Mouse (Mus musculus): ENCODE results near the gene Ncapd3. TPM values are rescaled to one million over a fixed set of nuclear protein-coding genes. Genes with fewer than 3 reads are reported as not detected.

The Ncapd3 gene
- polyA plus RNA-seq, 2 experiments, result 33.7 to 40.1 TPM

- ATAC-seq (ENCODE audit: insufficient read depth) (no peak), DNase-seq (ENCODE audit: low read depth in 3 of 3, low spot score in 3 of 3) (no peak)
- no peak overlapping the region for H3K27ac ChIP-seq
- no peaks in the 10 kb centered on the region for H3K9me3 ChIP-seq (ENCODE audit: control insufficient read depth, low read length)
- peaks cover 89% of the 10 kb centered on the region for H3K36me3 ChIP-seq (replicated peaks; ENCODE audit: control insufficient read depth, insufficient read depth, low read depth)
- H3K9ac ChIP-seq (replicated peaks), result no peak overlapping the region
- H3K4me2 ChIP-seq (ENCODE audit: low read depth), result no peak overlapping the region
- no peak overlapping the region for H3K4me3 ChIP-seq (ENCODE audit: insufficient read depth in 1 of 2, low read depth in 2 of 2, low read length in 2 of 2)
- no peak for TF ChIP-seq EP300 (IDR thresholded peaks at IDR 0.05; ENCODE audit: low read depth)
- TF ChIP-seq CTCF (IDR thresholded peaks at IDR 0.05; ENCODE audit: low read depth), result no peak
- H3K27me3 ChIP-seq (ENCODE audit: control insufficient read depth, insufficient read depth, low read length), result no peaks in the 10 kb centered on the region
- 87% methylated on average over 13 of the region's 13 CpGs for WGBS (ENCODE audit: insufficient replicate concordance)
- no peaks in the 10 kb centered on the region for H3K4me1 ChIP-seq (replicated peaks; ENCODE audit: control insufficient read depth in 2 of 2, insufficient read depth in 2 of 2, low read length in 1 of 2)
Observed at GRCm38 (mm10) chr9:27090801-27091775, 61.1 kb downstream of the Ncapd3 start.

- Histone ChIP-seq H3K27me3 (ENCODE audit: control insufficient read depth, insufficient read depth, low read length) (no peaks in the 10 kb centered on the region), H3K9ac (replicated peaks) (no peak overlapping the region), H3K9me3 (ENCODE audit: control insufficient read depth, low read length) (no peaks in the 10 kb centered on the region), H3K36me3 (replicated peaks; ENCODE audit: control insufficient read depth, insufficient read depth, low read depth) (peaks cover 83% of the 10 kb centered on the region), H3K27ac (no peak overlapping the region), H3K4me3 (ENCODE audit: insufficient read depth in 1 of 2, low read depth in 2 of 2, low read length in 2 of 2) (no peak overlapping the region), H3K4me1 (replicated peaks; ENCODE audit: control insufficient read depth in 2 of 2, insufficient read depth in 2 of 2, low read length in 1 of 2) (no peaks in the 10 kb centered on the region), H3K4me2 (ENCODE audit: low read depth) (no peak overlapping the region)
- ATAC-seq (ENCODE audit: insufficient read depth) (no peak), DNase-seq (ENCODE audit: low read depth in 3 of 3, low spot score in 3 of 3) (no peak)
- WGBS (ENCODE audit: insufficient replicate concordance), result 84% methylated on average over 6 of the region's 6 CpGs
- no peak for TF ChIP-seq CTCF (IDR thresholded peaks at IDR 0.05; ENCODE audit: low read depth)
- no peak for TF ChIP-seq EP300 (IDR thresholded peaks at IDR 0.05; ENCODE audit: low read depth)
Observed at GRCm38 (mm10) chr9:27092916-27093315, 62.9 kb downstream of the Ncapd3 start.

GRCm38 (mm10) chr9:27098092-27098491, 68.1 kb downstream of the Ncapd3 start:
- H3K27me3 ChIP-seq (ENCODE audit: control insufficient read depth, insufficient read depth, low read length), result no peaks in the 10 kb centered on the region
- no peak for TF ChIP-seq CTCF (IDR thresholded peaks at IDR 0.05; ENCODE audit: low read depth)
- no peak for TF ChIP-seq EP300 (IDR thresholded peaks at IDR 0.05; ENCODE audit: low read depth)
- H3K4me3 ChIP-seq (ENCODE audit: insufficient read depth in 1 of 2, low read depth in 2 of 2, low read length in 2 of 2), result no peak overlapping the region
- no peak overlapping the region for H3K4me2 ChIP-seq (ENCODE audit: low read depth)
- DNase-seq (ENCODE audit: low read depth in 3 of 3, low spot score in 3 of 3), result no peak
- H3K36me3 ChIP-seq (replicated peaks; ENCODE audit: control insufficient read depth, insufficient read depth, low read depth), result peaks cover 35% of the 10 kb centered on the region
- no peak overlapping the region for H3K27ac ChIP-seq
- no peaks in the 10 kb centered on the region for H3K9me3 ChIP-seq (ENCODE audit: control insufficient read depth, low read length)
- 34% methylated on average over 4 of the region's 4 CpGs for WGBS (ENCODE audit: insufficient replicate concordance)
- H3K9ac ChIP-seq (replicated peaks), result no peak overlapping the region
- no peaks in the 10 kb centered on the region; a peak in 1 of 4 replicates for H3K4me1 ChIP-seq (replicated peaks; ENCODE audit: control insufficient read depth in 2 of 2, insufficient read depth in 2 of 2, low read length in 1 of 2)
- ATAC-seq (ENCODE audit: insufficient read depth), result no peak

- H3K27ac ChIP-seq, result no peak overlapping the region
- H3K36me3 ChIP-seq (replicated peaks; ENCODE audit: control insufficient read depth, insufficient read depth, low read depth), result peaks cover 31% of the 10 kb centered on the region
- no peaks in the 10 kb centered on the region; a peak in 1 of 4 replicates for H3K4me1 ChIP-seq (replicated peaks; ENCODE audit: control insufficient read depth in 2 of 2, insufficient read depth in 2 of 2, low read length in 1 of 2)
- no peak overlapping the region for H3K9ac ChIP-seq (replicated peaks)
- H3K4me3 ChIP-seq (ENCODE audit: insufficient read depth in 1 of 2, low read depth in 2 of 2, low read length in 2 of 2), result no peak overlapping the region
- 86% methylated on average over 8 of the region's 8 CpGs for WGBS (ENCODE audit: insufficient replicate concordance)
- no peaks in the 10 kb centered on the region for H3K9me3 ChIP-seq (ENCODE audit: control insufficient read depth, low read length)
- no peaks in the 10 kb centered on the region for H3K27me3 ChIP-seq (ENCODE audit: control insufficient read depth, insufficient read depth, low read length)
- no peak overlapping the region for H3K4me2 ChIP-seq (ENCODE audit: low read depth)
- ATAC-seq (ENCODE audit: insufficient read depth), result no peak
- DNase-seq (ENCODE audit: low read depth in 3 of 3, low spot score in 3 of 3), result no peak
- TF ChIP-seq EP300 (IDR thresholded peaks at IDR 0.05; ENCODE audit: low read depth) (no peak), CTCF (IDR thresholded peaks at IDR 0.05; ENCODE audit: low read depth) (no peak)
Observed at GRCm38 (mm10) chr9:27098557-27098956, 68.6 kb downstream of the Ncapd3 start.

GRCm38 (mm10) chr9:27099474-27099873, 69.5 kb downstream of the Ncapd3 start:
- Histone ChIP-seq H3K27ac (no peak overlapping the region), H3K9me3 (ENCODE audit: control insufficient read depth, low read length) (no peaks in the 10 kb centered on the region), H3K4me2 (ENCODE audit: low read depth) (no peak overlapping the region), H3K4me1 (replicated peaks; ENCODE audit: control insufficient read depth in 2 of 2, insufficient read depth in 2 of 2, low read length in 1 of 2) (no peaks in the 10 kb centered on the region; a peak in 1 of 4 replicates), H3K9ac (replicated peaks) (no peak overlapping the region), H3K27me3 (ENCODE audit: control insufficient read depth, insufficient read depth, low read length) (no peaks in the 10 kb centered on the region), H3K36me3 (replicated peaks; ENCODE audit: control insufficient read depth, insufficient read depth, low read depth) (peaks cover 23% of the 10 kb centered on the region), H3K4me3 (ENCODE audit: insufficient read depth in 1 of 2, low read depth in 2 of 2, low read length in 2 of 2) (no peak overlapping the region)
- 32% methylated on average over 4 of the region's 4 CpGs for whole genome bisulfite sequencing (ENCODE audit: insufficient replicate concordance)
- ATAC-seq (ENCODE audit: insufficient read depth), result no peak
- DNase-seq (ENCODE audit: low read depth in 3 of 3, low spot score in 3 of 3), result no peak
- no peak for TF ChIP-seq CTCF (IDR thresholded peaks at IDR 0.05; ENCODE audit: low read depth)
- no peak for TF ChIP-seq EP300 (IDR thresholded peaks at IDR 0.05; ENCODE audit: low read depth)

Measured in liver, embryonic 14.5 days (tissue).